Mouse (Mus musculus) heart, embryonic 12.5 days (tissue): ENCODE results near the gene Foxj1. TPM values are rescaled to one million over a fixed set of nuclear protein-coding genes. Genes with fewer than 3 reads are reported as not detected.

ENCODE experiments used
- ATAC-seq: fragments of 200-750 bp; cut with Nextera tagmentation; 2 replicates; pipeline ENCODE4 v1.8.0; 2017; ENCODE audit warnings: moderate TSS enrichment, moderate library complexity; ENCODE audit not compliant: insufficient number of reproducible peaks, low FRiP score
- H3K27ac ChIP-seq: fragments of 300-500 bp; sonication (generic); 2 replicates; pipeline ENCODE4 v1.5.1; 2016; ENCODE audit warnings: mild to moderate bottlenecking, moderate library complexity; ENCODE audit not compliant: poor library complexity, severe bottlenecking
- H3K27me3 ChIP-seq: fragments of 300-500 bp; sonication (generic); replicated peaks from 2 replicates; pipeline ENCODE4 v1.6.1; 2016; ENCODE audit warnings: mild to moderate bottlenecking, moderate library complexity
- H3K36me3 ChIP-seq: fragments of 300-500 bp; sonication (generic); 2 replicates; pipeline ENCODE4 v1.6.1; 2016; ENCODE audit warnings: mild to moderate bottlenecking, moderate library complexity
- H3K4me1 ChIP-seq: fragments of 300-500 bp; sonication (generic); replicated peaks from 2 replicates; pipeline ENCODE4 v1.6.1; 2016; ENCODE audit warnings: mild to moderate bottlenecking
- H3K4me2 ChIP-seq: fragments of 300-500 bp; sonication (generic); 2 replicates; pipeline ENCODE4 v1.6.1; 2016; ENCODE audit warnings: mild to moderate bottlenecking, moderate library complexity
- H3K4me3 ChIP-seq: fragments of 300-500 bp; sonication (generic); 2 replicates; pipeline ENCODE4 v1.5.1; 2016; ENCODE audit warnings: mild to moderate bottlenecking
- H3K9ac ChIP-seq: fragments of 300-500 bp; sonication (generic); 2 replicates; pipeline ENCODE4 v1.6.1; 2016; ENCODE audit warnings: mild to moderate bottlenecking, moderate library complexity
- H3K9me3 ChIP-seq: fragments of 300-500 bp; sonication (generic); replicated peaks from 2 replicates; pipeline ENCODE4 v1.6.1; 2016; ENCODE audit warnings: mild to moderate bottlenecking, moderate library complexity
- WGBS: fragments of 180-500 bp; shearing (Covaris S2); methylation state at CpG from one replicate; pipeline ENCODE4 v1.1.7; 2016; 5-methylcytosine and 5-hydroxymethylcytosine counted together
- polyA plus RNA-seq: library from polyadenylated mRNA; unstranded; fragments of >200 nt; fragmentation: Nextera tagmentation; extraction: Ambion mirVana; gene quantifications from 2 replicates; pipeline ENCODE4 v1.2.1, GENCODE M21; 2016

Gene Foxj1
- polyA plus RNA-seq, 1 experiment from 2014 or later, result 0.40 TPM

DNA sequence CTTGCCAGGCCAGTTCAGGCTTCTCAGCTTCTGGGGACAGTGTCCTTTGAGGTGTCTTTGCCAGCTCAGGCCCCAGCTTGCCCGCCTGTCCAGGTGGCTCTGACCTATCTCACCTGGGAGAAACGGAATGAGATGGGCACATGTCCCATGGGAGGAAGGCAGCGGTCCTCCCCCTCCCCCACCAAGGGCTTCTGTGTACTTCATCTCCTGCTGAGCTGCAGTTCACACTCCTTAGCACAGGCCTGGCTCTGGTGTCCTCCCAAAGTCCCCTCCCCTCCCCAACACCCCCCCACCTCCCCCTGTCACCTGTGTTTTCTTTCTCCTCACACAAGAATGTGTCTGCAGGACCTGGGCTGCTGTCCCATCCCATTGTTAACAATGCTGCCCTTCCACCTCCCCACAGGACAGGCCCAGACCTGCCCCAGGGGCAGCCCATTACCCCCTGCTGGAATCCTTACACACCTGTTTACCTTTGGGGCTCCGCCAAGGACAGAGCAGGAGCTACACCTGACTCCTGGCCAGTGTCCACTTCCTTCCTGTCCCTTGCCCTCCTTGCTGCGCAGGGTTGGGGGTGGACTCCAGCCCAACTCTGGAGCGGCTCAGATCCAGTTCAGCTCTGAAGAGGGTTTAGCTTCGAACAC is 8.1 kb downstream of the Foxj1 start:
- H3K4me2 ChIP-seq, result no peak overlapping the region
- no peak; the same call in 1 of the 2 replicates for ATAC-seq
- H3K27me3 ChIP-seq, result peaks cover 8% of the 10 kb centered on the region
- no peak overlapping the region for H3K27ac ChIP-seq
- 69% methylated on average over 7 of the region's 7 CpGs for WGBS
- H3K36me3 ChIP-seq, result no peaks in the 10 kb centered on the region
- peaks cover 14% of the 10 kb centered on the region for H3K4me1 ChIP-seq
- H3K9me3 ChIP-seq, result no peaks in the 10 kb centered on the region
- no peak overlapping the region for H3K4me3 ChIP-seq
- no peak overlapping the region for H3K9ac ChIP-seq

DNA sequence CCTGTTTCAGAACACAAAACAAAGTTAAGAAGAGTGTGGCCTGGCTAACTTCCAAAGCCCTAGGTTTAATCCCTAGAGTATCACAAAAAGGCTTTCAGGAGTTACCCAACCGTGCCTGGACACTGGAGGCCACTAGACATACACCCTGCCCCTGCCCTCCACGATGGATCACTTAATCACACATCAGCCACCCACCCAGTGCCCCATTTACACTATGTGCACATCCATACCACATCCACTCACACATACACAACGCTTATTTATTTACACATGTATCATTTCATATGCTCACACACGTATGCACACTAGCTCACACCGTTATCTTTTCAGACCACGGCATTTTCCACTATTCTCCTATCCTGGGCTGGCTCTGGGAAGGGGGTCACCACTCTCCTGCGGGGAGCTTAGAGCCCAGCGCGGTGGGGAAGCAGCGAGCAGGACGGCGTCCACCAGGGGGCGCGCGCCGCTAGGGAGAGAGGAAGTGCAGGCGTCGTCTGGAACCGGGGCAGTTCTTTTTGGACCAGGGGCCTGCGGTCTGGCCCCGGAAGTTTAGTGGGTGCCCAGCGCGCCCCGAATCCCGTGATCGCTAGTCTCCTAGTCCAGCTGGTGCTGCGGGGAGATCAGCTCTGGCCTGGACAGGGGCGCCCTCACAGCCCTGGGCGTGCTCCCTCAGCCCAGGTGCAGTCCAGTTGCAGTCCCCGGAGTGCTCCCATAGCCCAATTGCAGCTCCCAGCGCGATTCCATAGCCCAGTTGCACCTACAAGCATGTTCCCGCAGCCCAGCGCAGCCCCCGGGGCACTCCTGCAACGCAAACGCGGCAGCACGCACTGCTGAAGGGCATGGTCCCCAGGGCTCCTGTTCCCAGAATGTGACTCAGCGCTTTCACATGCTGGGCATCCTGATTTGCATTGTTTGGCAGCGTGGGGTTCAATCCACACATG is 16.2 kb downstream of the Foxj1 start:
- H3K4me2 ChIP-seq, result peak overlapping the region; percentile 97
- ATAC-seq, result peak; percentile 78
- peaks cover 20% of the 10 kb centered on the region; the same call in 1 of the 2 replicates for H3K27me3 ChIP-seq
- no peaks in the 10 kb centered on the region for H3K36me3 ChIP-seq
- H3K9ac ChIP-seq, result peak overlapping the region; percentile 78
- 2% methylated on average over 41 of the region's 41 CpGs for WGBS
- no peaks in the 10 kb centered on the region for H3K9me3 ChIP-seq
- H3K4me3 ChIP-seq, result peak overlapping the region; percentile 51
- H3K27ac ChIP-seq, result no peak overlapping the region
- H3K4me1 ChIP-seq, result 0 out of 2 replicates have a peak, but pooled peaks cover 4% of the 10 kb centered on the region

- Histone ChIP-seq H3K36me3 (no peaks in the 10 kb centered on the region), H3K4me2 (no peak overlapping the region), H3K27me3 (peaks cover 15% of the 10 kb centered on the region; the same call in 1 of the 2 replicates), H3K9ac (no peak overlapping the region), H3K4me3 (no peak overlapping the region), H3K4me1 (no peaks in the 10 kb centered on the region), H3K9me3 (no peaks in the 10 kb centered on the region), H3K27ac (no peak overlapping the region)
- 53% methylated on average over 8 of the region's 8 CpGs for WGBS
- no peak for ATAC-seq
Measured at GRCm38 (mm10) chr11:116312359-116312758, 22.8 kb downstream of the Foxj1 start.

GRCm38 (mm10) chr11:116311169-116311568 is 24.0 kb downstream of the Foxj1 start:
- Histone ChIP-seq H3K36me3 (no peaks in the 10 kb centered on the region), H3K9me3 (no peaks in the 10 kb centered on the region), H3K4me3 (no peak overlapping the region), H3K4me1 (peaks cover under 1% of the 10 kb centered on the region; the same call in 1 of the 2 replicates), H3K27ac (no peak overlapping the region), H3K4me2 (no peak overlapping the region), H3K9ac (no peak overlapping the region), H3K27me3 (peaks cover 15% of the 10 kb centered on the region; the same call in 1 of the 2 replicates)
- no peak for ATAC-seq
- WGBS, result 41% methylated on average over 8 of the region's 8 CpGs

DNA sequence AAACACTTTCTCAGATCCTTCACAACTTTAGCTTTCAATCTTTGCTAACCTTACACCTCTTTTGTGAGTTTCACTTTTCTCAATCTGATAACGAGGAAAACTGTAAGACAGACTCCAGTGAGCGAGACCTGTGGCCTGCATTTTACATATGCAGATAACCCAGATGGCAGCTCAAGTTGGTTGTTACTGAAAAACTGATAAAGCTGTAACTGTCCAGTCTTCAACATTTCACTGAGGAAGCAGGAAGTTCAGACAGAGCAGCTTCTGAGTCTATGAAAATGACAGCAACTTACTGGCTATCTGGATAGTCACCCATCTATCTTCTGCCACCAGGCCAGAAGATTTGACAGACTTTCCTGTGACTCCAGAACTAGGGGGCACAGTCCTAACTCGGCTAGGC is 25.6 kb downstream of the Foxj1 start:
- H3K4me1 ChIP-seq, result peaks cover 6% of the 10 kb centered on the region
- WGBS, result 64% methylated on average over 3 of the region's 3 CpGs

GRCm38 (mm10) chr11:116307762-116308531 is 27.3 kb downstream of the Foxj1 start:
- WGBS, result 83% methylated on average over 12 of the region's 12 CpGs
- peaks cover 6% of the 10 kb centered on the region for H3K4me1 ChIP-seq
- ATAC-seq, result no peak
- H3K4me2 ChIP-seq, result no peak overlapping the region
- peaks cover 7% of the 10 kb centered on the region; the same call in 1 of the 2 replicates for H3K27me3 ChIP-seq
- H3K36me3 ChIP-seq, result peaks cover 23% of the 10 kb centered on the region
- H3K9ac ChIP-seq, result no peak overlapping the region
- no peaks in the 10 kb centered on the region; the same call in 1 of the 2 replicates for H3K9me3 ChIP-seq
- no peak overlapping the region for H3K4me3 ChIP-seq
- no peak overlapping the region for H3K27ac ChIP-seq

More for the DNA sequence above, 25.6 kb downstream of the Foxj1 start:
- Histone ChIP-seq H3K4me2 (no peak overlapping the region), H3K9me3 (no peaks in the 10 kb centered on the region; the same call in 1 of the 2 replicates), H3K4me3 (no peak overlapping the region), H3K27ac (no peak overlapping the region), H3K27me3 (peaks cover 7% of the 10 kb centered on the region; the same call in 1 of the 2 replicates), H3K9ac (no peak overlapping the region), H3K36me3 (peaks cover 7% of the 10 kb centered on the region)
- ATAC-seq, result no peak

DNA sequence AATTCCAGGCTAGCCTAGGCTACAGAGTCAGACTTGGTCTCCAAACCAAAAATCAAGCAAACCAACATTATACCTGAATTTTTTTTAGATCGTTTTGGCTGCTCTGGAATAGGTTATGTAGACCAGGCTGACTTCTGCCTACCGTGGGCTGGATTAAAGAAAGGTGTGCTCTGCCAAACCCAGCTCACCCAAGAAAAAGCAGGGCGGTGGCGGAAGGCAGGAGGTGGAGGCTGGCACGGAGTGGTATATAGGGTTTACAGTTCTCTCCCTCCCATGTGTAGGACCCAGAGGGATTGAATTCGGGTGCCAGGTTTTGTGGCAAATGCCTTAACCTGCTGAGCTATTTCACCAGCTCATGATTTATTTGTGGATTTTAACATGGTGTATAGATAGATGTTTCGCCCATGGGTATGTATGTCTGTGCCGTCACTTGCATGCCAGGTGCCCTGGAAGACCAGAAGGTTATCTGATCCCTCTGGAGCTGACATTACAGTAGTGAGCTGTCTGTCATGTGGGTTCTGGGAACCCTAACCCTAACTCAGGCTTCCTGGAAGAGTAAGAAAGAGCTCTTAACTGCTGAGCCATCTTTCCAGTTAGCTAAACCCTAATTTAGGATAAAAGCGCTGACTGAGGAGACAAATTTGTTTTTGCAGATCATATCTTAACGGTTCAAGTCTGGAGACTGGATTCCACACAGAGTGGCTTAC is 28.0 kb downstream of the Foxj1 start, which contains the start of gene Exoc7:
Gene Exoc7 (minus strand): TSS at position 215 of the 707 bp plus-strand sequence.
- H3K9ac ChIP-seq, result peak within 1 kb of the TSS; percentile 91

GRCm38 (mm10) chr11:116306126-116306982 is 28.8 kb downstream of the Foxj1 start:
- peak overlapping the region; percentile 26; the same call in 1 of the 2 replicates for H3K27ac ChIP-seq
- peak; percentile 94 for ATAC-seq

More for the DNA sequence above, 28.0 kb downstream of the Foxj1 start, which contains the start of gene Exoc7:
- WGBS, result 79% methylated on average over 10 of the region's 10 CpGs
- Histone ChIP-seq H3K9me3 (no peaks in the 10 kb centered on the region; the same call in 1 of the 2 replicates), H3K4me2 (peak within 1 kb of the TSS; percentile 91), H3K27me3 (peaks cover 7% of the 10 kb centered on the region; the same call in 1 of the 2 replicates), H3K4me3 (peak within 1 kb of the TSS; percentile 93), H3K27ac (peak within 1 kb of the TSS; percentile 26; the same call in 1 of the 2 replicates), H3K36me3 (peaks cover 30% of the 10 kb centered on the region), H3K4me1 (peaks cover 6% of the 10 kb centered on the region)
- ATAC-seq, result no peak

DNA sequence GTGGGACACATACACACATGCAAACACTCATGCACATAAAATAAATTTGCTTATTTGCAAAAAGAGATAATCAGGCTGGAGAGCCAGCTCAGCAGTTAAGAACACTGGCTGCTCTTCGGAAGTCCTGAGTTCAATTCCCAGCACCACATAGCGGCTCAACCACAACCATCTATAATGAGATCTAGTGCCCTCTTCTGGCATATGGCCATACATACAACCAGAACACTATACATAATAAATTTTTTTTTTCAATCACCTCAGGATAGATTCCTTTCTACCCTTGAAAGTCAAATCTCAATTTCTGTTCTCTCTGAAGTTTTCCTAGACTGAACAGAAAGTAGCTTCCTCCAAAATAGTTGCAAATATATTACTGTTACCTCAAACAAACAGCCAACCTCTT is 29.8 kb downstream of the Foxj1 start:
- no peak overlapping the region for H3K4me3 ChIP-seq
- 94% methylated on average over 2 of the region's 2 CpGs for WGBS

More at GRCm38 (mm10) chr11:116306126-116306982, 28.8 kb downstream of the Foxj1 start:
- peaks cover 6% of the 10 kb centered on the region for H3K4me1 ChIP-seq
- peaks cover 5% of the 10 kb centered on the region; the same call in 1 of the 2 replicates for H3K27me3 ChIP-seq
- peak overlapping the region; percentile 93 for H3K4me3 ChIP-seq
- H3K9me3 ChIP-seq, result no peaks in the 10 kb centered on the region; the same call in 1 of the 2 replicates
- H3K9ac ChIP-seq, result peak overlapping the region; percentile 91
- 2% methylated on average over 53 of the region's 53 CpGs for WGBS
- H3K36me3 ChIP-seq, result peaks cover 38% of the 10 kb centered on the region
- peak overlapping the region; percentile 91 for H3K4me2 ChIP-seq

More for the DNA sequence above, 29.8 kb downstream of the Foxj1 start:
- ATAC-seq, result no peak
- Histone ChIP-seq H3K4me2 (peak overlapping the region; percentile 91; the same call in 1 of the 2 replicates), H3K36me3 (peaks cover 48% of the 10 kb centered on the region), H3K4me1 (peaks cover 6% of the 10 kb centered on the region), H3K9me3 (no peaks in the 10 kb centered on the region; the same call in 1 of the 2 replicates), H3K27ac (no peak overlapping the region), H3K9ac (no peak overlapping the region), H3K27me3 (no peaks in the 10 kb centered on the region)
